Mouse (Mus musculus): Measurements from ENCODE around the gene Stag2. TPM values are rescaled to one million over a fixed set of nuclear protein-coding genes. Genes with fewer than 3 reads are reported as not detected.
A peak's percentile ranks its signal among the peaks of the same experiment; 100 is the strongest.

Stag2 gene
- polyA plus RNA-seq, 1 experiment from 2014 or later: 47.1 TPM

DNA sequence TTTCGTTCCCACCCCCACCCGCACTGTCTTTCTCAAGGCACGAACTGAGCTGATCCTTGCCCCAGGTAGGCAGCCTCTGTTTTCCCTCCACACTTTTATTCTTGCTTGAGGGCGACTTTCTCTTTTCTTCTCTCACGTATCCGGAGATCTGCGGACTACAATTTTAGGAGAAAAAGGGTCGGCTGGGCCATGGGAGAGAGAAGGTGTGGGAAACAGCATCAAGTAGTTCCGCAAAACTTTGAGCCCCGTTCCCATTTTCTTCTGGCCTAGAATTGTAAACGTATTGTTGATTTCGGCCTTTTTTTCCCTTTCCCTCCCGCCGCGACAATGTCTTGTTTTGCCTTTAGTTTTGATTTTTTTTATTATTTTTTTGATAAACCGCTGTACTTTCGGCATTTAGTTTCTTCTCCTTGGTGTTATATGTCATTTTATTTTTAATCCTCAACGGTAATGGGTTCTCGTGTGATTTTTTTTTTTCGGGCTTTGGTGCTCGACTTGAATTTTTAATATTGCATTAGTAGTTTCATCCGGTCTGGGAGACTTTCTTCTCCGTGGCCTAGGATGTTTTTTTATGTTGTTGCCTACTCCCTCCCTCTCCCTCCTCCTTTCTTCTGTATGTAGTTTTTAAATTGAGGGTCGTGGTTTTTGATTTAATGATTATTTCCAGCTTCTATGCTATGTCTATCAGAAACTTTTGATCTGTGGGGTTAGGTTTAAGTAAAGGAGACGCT lies 2.1 kb downstream of the Stag2 start:
- Histone ChIP-seq H3K27ac (peak overlapping the region; percentile 98), H3K9me3 (replicated peaks) (no peaks in the 10 kb centered on the region), H3K4me1 (0 out of 2 replicates have a peak, but pooled peaks cover 5% of the 10 kb centered on the region), H3K36me3 (no peaks in the 10 kb centered on the region), H3K4me3 (peak overlapping the region; percentile 68), H3K27me3 (ENCODE audit: low read depth, poor library complexity, severe bottlenecking) (no peaks in the 10 kb centered on the region)
- no peak for DNase-seq (ENCODE audit: low spot score)
- WGBS: 13% methylated on average over 25 of the region's 25 CpGs

DNA sequence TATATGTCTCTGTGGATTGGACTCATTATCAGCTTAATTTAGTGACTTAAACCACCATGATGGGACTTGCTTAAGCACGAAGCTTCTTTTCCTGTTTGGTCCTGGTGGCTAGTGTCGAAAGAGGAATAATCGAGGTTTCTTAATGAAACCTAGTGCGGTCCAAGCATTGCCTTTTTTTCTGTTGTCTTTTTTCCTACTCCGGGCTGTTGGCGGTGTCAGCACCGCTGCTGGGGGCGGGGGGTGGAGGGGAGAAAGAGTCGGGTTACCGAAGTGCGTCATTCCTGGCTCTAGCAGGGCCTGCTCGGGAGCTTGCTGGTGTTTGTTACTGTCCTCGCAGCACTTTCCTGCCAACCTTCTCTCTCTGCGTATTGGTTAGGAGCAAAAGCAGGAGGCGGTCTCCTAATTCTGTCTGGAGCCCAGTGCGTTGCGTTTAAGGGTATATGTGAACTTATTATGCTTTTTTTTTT lies 2.8 kb downstream of the Stag2 start:
- H3K9me3 ChIP-seq (replicated peaks): no peaks in the 10 kb centered on the region
- WGBS: 8% methylated on average over 17 of the region's 17 CpGs
- no peaks in the 10 kb centered on the region for H3K27me3 ChIP-seq (ENCODE audit: low read depth, poor library complexity, severe bottlenecking)
- H3K4me1 ChIP-seq: 0 out of 2 replicates have a peak, but pooled peaks cover 5% of the 10 kb centered on the region
- H3K36me3 ChIP-seq: no peaks in the 10 kb centered on the region
- DNase-seq (ENCODE audit: low spot score): peak; percentile 78
- H3K27ac ChIP-seq: peak overlapping the region; percentile 98
- H3K4me3 ChIP-seq: peak overlapping the region; percentile 68

DNA sequence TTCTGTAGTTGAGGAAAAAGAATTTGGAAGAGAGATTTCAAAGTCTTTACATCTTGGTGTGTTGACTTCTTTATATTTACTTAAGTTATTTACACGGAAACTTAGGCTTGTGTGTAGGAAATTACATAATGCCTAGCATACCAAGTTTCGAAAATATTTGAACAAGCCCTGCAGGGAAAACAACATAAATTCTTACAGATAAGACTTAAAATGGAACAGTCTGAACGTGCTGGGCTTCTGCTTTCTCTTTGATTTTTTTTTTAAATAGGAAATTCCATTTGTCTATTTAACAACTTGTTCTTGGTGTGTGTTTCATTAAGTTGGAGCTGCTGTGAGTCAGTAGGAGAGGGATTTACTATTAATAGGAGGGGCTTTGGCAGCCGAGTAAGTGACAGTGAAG lies 3.9 kb downstream of the Stag2 start:
- 25% methylated on average over 4 of the region's 4 CpGs for WGBS
- DNase-seq (ENCODE audit: low spot score): no peak

DNA sequence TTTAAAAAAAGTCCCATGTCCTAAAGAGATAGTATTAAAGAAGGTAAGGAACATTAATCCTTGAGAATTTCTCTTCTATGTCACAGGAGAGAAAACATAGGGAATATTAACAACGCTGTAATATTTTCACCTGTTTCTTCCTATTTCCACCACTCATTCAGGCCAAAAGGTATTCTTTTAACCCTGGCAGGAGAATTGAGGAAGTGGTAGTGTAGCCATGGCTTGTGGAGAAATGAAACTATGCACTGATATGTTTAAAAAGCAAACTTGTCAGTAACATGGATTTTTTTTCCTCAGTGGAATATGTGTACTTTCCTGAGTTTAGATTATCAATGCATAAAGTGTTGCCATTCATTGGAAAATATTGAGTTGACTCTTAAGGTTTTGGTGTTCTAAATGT lies 16.3 kb downstream of the Stag2 start:
- Histone ChIP-seq H3K4me1 (no peaks in the 10 kb centered on the region), H3K9me3 (replicated peaks) (no peaks in the 10 kb centered on the region), H3K27ac (no peak overlapping the region), H3K27me3 (ENCODE audit: low read depth, poor library complexity, severe bottlenecking) (no peaks in the 10 kb centered on the region), H3K36me3 (no peaks in the 10 kb centered on the region), H3K4me3 (no peak overlapping the region)
- DNase-seq (ENCODE audit: low spot score): no peak
- WGBS: 87% methylated on average over 1 of the region's 1 CpGs

More for the DNA sequence above, 3.9 kb downstream of the Stag2 start:
- Histone ChIP-seq H3K36me3 (no peaks in the 10 kb centered on the region), H3K27ac (no peak overlapping the region), H3K4me3 (peak overlapping the region; percentile 68), H3K4me1 (0 out of 2 replicates have a peak, but pooled peaks cover 5% of the 10 kb centered on the region), H3K9me3 (replicated peaks) (no peaks in the 10 kb centered on the region), H3K27me3 (ENCODE audit: low read depth, poor library complexity, severe bottlenecking) (no peaks in the 10 kb centered on the region)

DNA sequence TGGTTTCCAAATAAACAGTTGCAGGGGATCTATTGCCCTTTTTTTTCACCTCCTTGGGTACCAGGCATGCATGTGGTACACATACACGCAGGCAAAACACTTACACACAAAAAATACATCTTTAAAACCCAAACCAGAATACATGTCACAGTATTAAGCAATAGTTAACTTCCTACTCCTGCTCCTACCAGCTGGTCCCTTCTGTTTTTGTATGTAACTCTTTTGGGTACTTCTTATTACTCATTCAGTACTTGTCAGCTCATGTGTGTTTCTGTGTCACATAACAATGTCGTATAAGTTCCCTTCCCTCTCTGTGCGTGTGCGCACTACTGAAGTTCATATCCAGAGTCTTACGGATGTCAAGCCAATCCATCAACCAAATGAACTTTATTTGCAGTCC lies 21.7 kb downstream of the Stag2 start:
- Histone ChIP-seq H3K4me3 (no peak overlapping the region), H3K9me3 (replicated peaks) (no peaks in the 10 kb centered on the region)
- 95% methylated on average over 5 of the region's 5 CpGs for WGBS

DNA sequence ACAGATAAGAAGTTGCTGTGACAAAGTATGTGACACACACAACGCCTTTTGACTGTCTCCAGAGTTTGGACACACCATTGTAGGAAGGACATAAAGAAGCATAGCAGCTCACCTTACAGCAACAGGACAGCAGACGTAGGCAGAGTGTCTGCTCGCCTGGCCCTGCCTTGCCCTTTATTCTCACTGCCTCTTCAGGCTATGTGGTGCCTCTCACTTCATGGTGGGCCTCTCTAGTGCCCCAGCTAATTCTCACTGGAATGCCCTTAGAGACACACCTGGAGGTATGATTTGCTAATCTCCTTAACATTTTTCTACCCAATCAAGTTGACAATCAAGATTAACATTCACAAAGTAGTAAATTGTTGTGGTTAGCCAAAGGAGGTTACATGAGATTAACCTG lies 38.5 kb downstream of the Stag2 start:
- Histone ChIP-seq H3K9me3 (replicated peaks) (no peaks in the 10 kb centered on the region), H3K27ac (no peak overlapping the region), H3K36me3 (no peaks in the 10 kb centered on the region), H3K4me3 (no peak overlapping the region), H3K27me3 (ENCODE audit: low read depth, poor library complexity, severe bottlenecking) (no peaks in the 10 kb centered on the region), H3K4me1 (no peaks in the 10 kb centered on the region)
- DNase-seq (ENCODE audit: low spot score): no peak
- WGBS: 81% methylated on average over 3 of the region's 3 CpGs

More for the DNA sequence above, 21.7 kb downstream of the Stag2 start:
- DNase-seq (ENCODE audit: low spot score): no peak
- Histone ChIP-seq H3K27me3 (ENCODE audit: low read depth, poor library complexity, severe bottlenecking) (no peaks in the 10 kb centered on the region), H3K27ac (no peak overlapping the region), H3K36me3 (no peaks in the 10 kb centered on the region; the same call in 1 of the 2 replicates), H3K4me1 (no peaks in the 10 kb centered on the region)

DNA sequence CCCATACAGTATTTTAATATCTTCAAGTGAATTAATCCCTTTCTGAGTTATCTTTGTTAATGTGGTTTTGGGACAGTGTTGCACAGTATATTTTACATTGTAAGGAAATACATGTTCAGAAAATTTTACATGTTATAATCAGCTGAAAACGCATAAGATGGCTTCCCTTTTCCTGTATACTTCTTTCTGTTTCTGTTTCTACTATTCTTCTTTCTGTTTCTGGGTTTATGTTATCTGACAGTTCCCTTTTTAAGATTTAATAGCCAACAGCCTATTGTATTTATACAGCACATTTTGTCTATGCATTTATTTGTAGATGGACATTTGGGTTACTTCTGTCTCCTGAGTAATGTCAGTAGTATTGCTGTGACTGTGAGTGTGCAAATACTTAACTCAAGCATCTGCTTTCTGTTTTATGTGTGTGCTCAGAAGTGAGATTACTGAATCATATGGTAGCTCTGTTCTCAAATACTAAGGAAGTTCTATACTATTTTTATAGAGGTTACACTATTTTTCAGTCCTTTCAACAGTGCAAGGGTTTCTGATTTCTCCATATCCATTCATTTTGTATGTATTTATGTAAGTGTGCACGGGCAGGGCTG lies 39.8 kb downstream of the Stag2 start:
- Histone ChIP-seq H3K4me3 (no peak overlapping the region), H3K36me3 (no peaks in the 10 kb centered on the region), H3K4me1 (no peaks in the 10 kb centered on the region), H3K27me3 (ENCODE audit: low read depth, poor library complexity, severe bottlenecking) (no peaks in the 10 kb centered on the region), H3K27ac (no peak overlapping the region), H3K9me3 (replicated peaks) (no peaks in the 10 kb centered on the region)
- WGBS: 85% methylated on average over 2 of the region's 2 CpGs
- DNase-seq (ENCODE audit: low spot score): no peak

DNA sequence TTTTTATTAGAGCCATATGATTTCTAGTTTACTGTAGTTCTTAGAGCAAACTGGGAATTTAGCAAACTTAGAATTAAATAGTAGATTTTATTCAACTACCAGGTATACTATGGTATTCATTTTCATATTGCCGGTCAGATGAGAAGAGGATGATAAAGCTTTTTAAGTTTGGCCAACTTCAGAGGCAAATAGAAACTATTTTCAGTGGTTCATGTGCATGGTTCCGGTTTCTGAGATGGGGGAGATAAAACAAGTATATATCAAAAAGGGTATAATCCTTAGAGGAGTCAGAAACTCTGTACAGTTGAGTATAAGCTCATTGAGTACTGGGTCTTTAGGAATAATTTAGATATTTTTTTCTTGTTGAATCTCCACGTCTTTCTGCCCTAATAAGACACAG lies 45.5 kb downstream of the Stag2 start:
- DNase-seq (ENCODE audit: low spot score): no peak
- H3K4me1 ChIP-seq: no peaks in the 10 kb centered on the region
- WGBS: 91% methylated on average over 3 of the region's 3 CpGs
- no peaks in the 10 kb centered on the region for H3K9me3 ChIP-seq (replicated peaks)
- no peak overlapping the region for H3K27ac ChIP-seq
- no peak overlapping the region for H3K4me3 ChIP-seq
- H3K27me3 ChIP-seq (ENCODE audit: low read depth, poor library complexity, severe bottlenecking): no peaks in the 10 kb centered on the region
- H3K36me3 ChIP-seq: no peaks in the 10 kb centered on the region

DNA sequence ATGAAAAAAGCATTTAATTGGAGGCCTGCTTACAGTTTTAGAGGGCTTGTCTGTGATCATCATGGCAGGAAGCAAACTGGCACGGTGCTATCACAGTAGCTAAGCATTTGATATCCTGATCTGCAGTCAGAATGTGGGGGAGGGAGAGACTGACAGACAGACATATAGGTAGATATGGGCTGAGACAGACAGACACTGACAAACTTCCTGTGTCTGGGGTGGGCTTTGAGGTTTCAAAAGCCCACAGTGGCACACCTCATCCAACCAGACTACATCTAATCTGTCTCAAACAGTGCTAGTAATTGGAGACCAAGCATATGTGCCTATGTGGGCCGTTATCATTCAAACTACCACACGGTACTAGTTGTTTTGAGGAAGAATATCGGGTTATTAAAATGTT lies 53.4 kb downstream of the Stag2 start:
- H3K4me1 ChIP-seq: no peaks in the 10 kb centered on the region
- no peaks in the 10 kb centered on the region for H3K9me3 ChIP-seq (replicated peaks)
- DNase-seq (ENCODE audit: low spot score): no peak
- peaks cover 22% of the 10 kb centered on the region for H3K36me3 ChIP-seq
- H3K27me3 ChIP-seq (ENCODE audit: low read depth, poor library complexity, severe bottlenecking): no peaks in the 10 kb centered on the region
- 96% methylated on average over 4 of the region's 4 CpGs for WGBS
- no peak overlapping the region for H3K4me3 ChIP-seq
- H3K27ac ChIP-seq: no peak overlapping the region

DNA sequence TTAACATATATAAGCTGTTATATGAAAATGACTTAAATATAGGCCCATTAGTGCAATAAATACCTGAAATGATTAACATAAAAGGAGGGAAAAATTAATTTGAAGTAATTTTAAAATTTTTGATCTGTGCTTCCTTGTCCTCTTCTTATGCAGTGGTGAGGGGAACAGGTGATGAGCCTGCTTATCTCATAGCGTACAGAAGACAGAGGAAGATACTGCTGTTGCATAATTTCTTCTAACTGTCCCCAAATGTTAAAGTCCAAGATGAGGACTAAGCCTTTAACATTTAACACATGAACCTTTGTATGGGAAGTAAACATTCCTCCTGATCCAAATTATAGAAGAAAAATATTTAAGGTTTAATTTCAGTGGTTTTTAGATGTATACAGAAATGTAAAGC lies 66.6 kb downstream of the Stag2 start:
- Histone ChIP-seq H3K27me3 (ENCODE audit: low read depth, poor library complexity, severe bottlenecking) (no peaks in the 10 kb centered on the region), H3K4me3 (no peak overlapping the region), H3K4me1 (no peaks in the 10 kb centered on the region), H3K9me3 (replicated peaks) (no peaks in the 10 kb centered on the region), H3K36me3 (peaks cover 13% of the 10 kb centered on the region), H3K27ac (no peak overlapping the region)
- 97% methylated on average over 1 of the region's 1 CpGs for WGBS
- DNase-seq (ENCODE audit: low spot score): no peak

DNA sequence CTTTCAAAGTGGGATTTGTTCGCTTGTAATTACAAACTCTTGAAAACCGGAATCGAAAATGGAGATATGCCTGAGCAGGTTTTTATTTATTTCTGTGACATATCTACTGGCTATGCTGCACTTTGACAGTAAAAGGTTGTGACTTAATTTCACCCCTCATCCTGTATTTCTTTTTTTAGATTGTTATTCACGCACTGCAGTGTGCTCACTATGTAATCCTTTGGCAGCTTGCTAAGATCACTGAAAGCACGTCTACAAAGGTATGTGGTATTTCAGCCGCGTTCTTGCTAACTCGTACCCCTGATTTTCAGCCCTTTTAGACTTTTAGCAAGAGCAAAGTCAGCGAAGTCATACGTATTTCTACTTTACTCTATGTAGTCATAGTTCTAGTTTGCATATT lies 101.2 kb downstream of the Stag2 start:
- Histone ChIP-seq H3K27me3 (ENCODE audit: low read depth, poor library complexity, severe bottlenecking) (no peaks in the 10 kb centered on the region), H3K9me3 (replicated peaks) (no peaks in the 10 kb centered on the region), H3K36me3 (peaks cover 50% of the 10 kb centered on the region), H3K4me1 (no peaks in the 10 kb centered on the region), H3K27ac (no peak overlapping the region), H3K4me3 (no peak overlapping the region)
- 94% methylated on average over 10 of the region's 10 CpGs for WGBS
- DNase-seq (ENCODE audit: low spot score): no peak

DNA sequence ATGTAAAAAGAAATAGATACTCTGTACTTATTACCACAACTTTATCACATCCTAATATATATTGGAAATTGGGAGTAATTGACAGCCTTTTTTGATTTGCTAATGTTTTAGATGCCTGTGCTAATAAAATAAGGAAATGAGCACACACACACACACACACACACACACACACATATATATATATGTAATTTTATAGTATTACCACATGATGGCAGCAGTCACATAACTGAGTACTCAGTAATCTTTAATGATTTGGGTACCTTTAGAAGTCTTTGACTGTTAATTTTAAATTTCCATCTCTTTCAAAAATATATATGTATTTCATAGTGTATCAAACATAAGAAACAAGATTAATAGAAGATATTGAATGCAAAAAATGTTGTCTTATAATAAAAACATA lies 123.6 kb downstream of the Stag2 start:
- H3K36me3 ChIP-seq: peaks cover 22% of the 10 kb centered on the region
- no peaks in the 10 kb centered on the region for H3K9me3 ChIP-seq (replicated peaks)
- H3K4me3 ChIP-seq: no peak overlapping the region
- no peak overlapping the region for H3K27ac ChIP-seq
- no peaks in the 10 kb centered on the region for H3K4me1 ChIP-seq
- DNase-seq (ENCODE audit: low spot score): no peak
- no peaks in the 10 kb centered on the region for H3K27me3 ChIP-seq (ENCODE audit: low read depth, poor library complexity, severe bottlenecking)

DNA sequence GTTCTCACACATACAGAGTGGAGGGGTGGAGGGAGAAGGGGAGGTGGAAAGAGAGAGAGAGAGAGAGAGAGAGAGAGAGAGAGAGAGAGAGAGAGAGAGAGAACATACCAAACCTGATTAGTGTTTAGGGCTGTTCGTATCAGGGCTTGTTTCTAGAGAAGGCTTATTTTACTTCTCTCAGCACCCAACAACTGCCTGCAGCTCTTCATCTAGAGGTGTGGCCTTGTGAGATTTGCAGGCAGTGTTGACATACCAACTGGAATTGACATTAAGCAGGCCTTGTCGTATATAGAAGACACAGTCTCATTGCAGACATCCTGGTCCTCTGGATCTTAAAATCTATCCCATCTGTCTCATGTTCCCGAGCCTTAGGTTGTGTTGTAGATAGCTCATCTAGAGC lies 141.1 kb downstream of the Stag2 start:
- 75% methylated on average over 3 of the region's 3 CpGs for WGBS
- no peaks in the 10 kb centered on the region for H3K27me3 ChIP-seq (ENCODE audit: low read depth, poor library complexity, severe bottlenecking)
- H3K27ac ChIP-seq: no peak overlapping the region
- no peaks in the 10 kb centered on the region for H3K36me3 ChIP-seq
- no peaks in the 10 kb centered on the region for H3K4me1 ChIP-seq
- no peak for DNase-seq (ENCODE audit: low spot score)
- no peaks in the 10 kb centered on the region; the same call in 1 of the 2 replicates for H3K9me3 ChIP-seq (replicated peaks)
- H3K4me3 ChIP-seq: no peak overlapping the region

All from limb, embryonic 10.5 days (tissue).